Mouse (Mus musculus): ENCODE data around the gene Kctd8. TPM values are rescaled to one million over a fixed set of nuclear protein-coding genes. Genes with fewer than 3 reads are reported as not detected.

Gene Kctd8
- polyA plus RNA-seq (2015; fragmentation: Nextera tagmentation; extraction: Ambion mirVana), result 1.7 and 2.0 TPM in 2 replicates

- ATAC-seq (ENCODE audit: low FRiP score, low TSS enrichment) (peak; percentile 79), DNase-seq (ENCODE audit: low spot score) (peak; percentile 84)
- no peak for TF ChIP-seq EP300 (optimal IDR thresholded peaks at IDR 0.05)
- peak; percentile 55 for TF ChIP-seq CTCF (IDR thresholded peaks at IDR 0.05; ENCODE audit: low read depth)
- Histone ChIP-seq H3K27me3 (ENCODE audit: control insufficient read depth, insufficient read depth, low read length) (no peaks in the 10 kb centered on the region), H3K27ac (replicated peaks) (peak within 1 kb of the TSS; percentile 13; the same call in 1 of the 2 replicates), H3K9ac (ENCODE audit: low read length) (peak within 1 kb of the TSS; percentile 38; the same call in 1 of the 2 replicates), H3K4me2 (replicated peaks; ENCODE audit: low read depth) (peak within 1 kb of the TSS; percentile 84), H3K9me3 (ENCODE audit: control insufficient read depth, low read length) (no peaks in the 10 kb centered on the region), H3K36me3 (ENCODE audit: control insufficient read depth, insufficient read depth, low read length) (no peaks in the 10 kb centered on the region), H3K4me1 (replicated peaks; ENCODE audit: control insufficient read depth, insufficient read depth) (no peaks in the 10 kb centered on the region), H3K4me3 (ENCODE audit: low read depth, low read length) (peak within 1 kb of the TSS; percentile 48)
- WGBS, result under 1% methylated on average over 83 of the region's 87 CpGs
Observed at GRCm38 (mm10) chr5:69340919-69341801, at the start of gene Kctd8. Gene Kctd8, minus strand, starts transcription at chr5:69341679.

- ATAC-seq (ENCODE audit: low FRiP score, low TSS enrichment), result no peak
- WGBS, result 86% methylated on average over 4 of the region's 4 CpGs
- TF ChIP-seq EP300 (optimal IDR thresholded peaks at IDR 0.05) (no peak), CTCF (IDR thresholded peaks at IDR 0.05; ENCODE audit: low read depth) (no peak)
Observed at GRCm38 (mm10) chr5:69379072-69379471, 37.6 kb upstream of the Kctd8 start.

GRCm38 (mm10) chr5:69350596-69350995 lies 9.1 kb upstream of the Kctd8 start:
- ATAC-seq (ENCODE audit: low FRiP score, low TSS enrichment) (no peak), DNase-seq (ENCODE audit: low spot score) (no peak)
- TF ChIP-seq CTCF (IDR thresholded peaks at IDR 0.05; ENCODE audit: low read depth) (no peak), EP300 (optimal IDR thresholded peaks at IDR 0.05) (no peak)
- Histone ChIP-seq H3K9ac (ENCODE audit: low read length) (no peak overlapping the region), H3K4me3 (ENCODE audit: low read depth, low read length) (no peak overlapping the region), H3K27ac (replicated peaks) (no peak overlapping the region), H3K4me2 (replicated peaks; ENCODE audit: low read depth) (no peak overlapping the region), H3K36me3 (ENCODE audit: control insufficient read depth, insufficient read depth, low read length) (no peaks in the 10 kb centered on the region), H3K4me1 (replicated peaks; ENCODE audit: control insufficient read depth, insufficient read depth) (no peaks in the 10 kb centered on the region), H3K9me3 (ENCODE audit: control insufficient read depth, low read length) (no peaks in the 10 kb centered on the region), H3K27me3 (ENCODE audit: control insufficient read depth, insufficient read depth, low read length) (no peaks in the 10 kb centered on the region)
- WGBS, result 68% methylated on average over 3 of the region's 3 CpGs

More at GRCm38 (mm10) chr5:69379072-69379471, 37.6 kb upstream of the Kctd8 start:
- H3K27ac ChIP-seq (replicated peaks), result no peak overlapping the region
- H3K4me1 ChIP-seq (replicated peaks; ENCODE audit: control insufficient read depth, insufficient read depth), result no peaks in the 10 kb centered on the region
- no peaks in the 10 kb centered on the region for H3K27me3 ChIP-seq (ENCODE audit: control insufficient read depth, insufficient read depth, low read length)
- no peak overlapping the region for H3K9ac ChIP-seq (ENCODE audit: low read length)
- no peak overlapping the region for H3K4me3 ChIP-seq (ENCODE audit: low read depth, low read length)
- no peak for DNase-seq (ENCODE audit: low spot score)
- no peaks in the 10 kb centered on the region for H3K36me3 ChIP-seq (ENCODE audit: control insufficient read depth, insufficient read depth, low read length)
- no peaks in the 10 kb centered on the region for H3K9me3 ChIP-seq (ENCODE audit: control insufficient read depth, low read length)
- H3K4me2 ChIP-seq (replicated peaks; ENCODE audit: low read depth), result no peak overlapping the region

DNA sequence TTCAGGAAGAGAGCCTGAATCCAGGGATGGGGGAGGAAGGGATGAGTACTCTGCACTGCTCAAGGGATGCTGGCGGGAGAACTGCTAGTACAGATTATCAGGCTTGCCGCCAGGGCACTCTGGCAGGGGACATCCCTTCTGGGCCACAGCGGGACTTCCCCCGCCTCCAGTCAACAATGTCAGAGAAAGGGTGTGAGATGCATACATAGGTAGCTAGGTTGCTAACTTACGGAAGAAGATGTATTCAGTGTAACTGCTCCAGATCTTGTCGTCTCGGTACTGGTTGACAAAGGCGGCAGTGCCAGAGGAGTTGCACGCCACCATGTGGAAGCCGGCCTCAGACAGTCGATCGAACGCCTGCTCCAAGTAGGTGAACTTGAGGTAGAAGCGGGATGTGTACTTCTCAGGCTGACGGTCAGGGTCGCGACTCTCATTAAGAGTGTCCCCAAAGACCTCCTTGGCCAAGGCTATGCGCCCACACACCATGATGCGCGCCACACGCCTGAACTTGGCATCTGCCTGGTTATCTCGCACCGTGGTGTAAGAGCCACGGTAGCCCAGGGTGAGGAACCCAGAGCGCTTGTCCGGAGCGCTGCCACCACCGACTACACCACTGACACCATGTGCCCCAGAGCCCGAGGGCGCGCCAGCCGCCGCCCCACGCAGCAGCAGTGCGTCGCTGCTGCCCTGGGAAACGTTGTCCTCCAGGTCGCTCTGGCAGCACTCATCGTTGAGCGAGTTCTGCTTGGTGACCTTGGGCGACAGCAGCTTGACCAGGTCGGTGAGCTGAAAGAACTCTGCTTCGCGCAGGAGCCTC lies 1.2 kb downstream of the Kctd8 start:
- ATAC-seq (ENCODE audit: low FRiP score, low TSS enrichment), result peak; percentile 33; the same call in 1 of the 2 replicates
- DNase-seq (ENCODE audit: low spot score), result peak; percentile 43

GRCm38 (mm10) chr5:69339623-69339970 lies 1.9 kb downstream of the Kctd8 start:
- 44% methylated on average over 6 of the region's 6 CpGs for WGBS
- no peak overlapping the region for H3K4me3 ChIP-seq (ENCODE audit: low read depth, low read length)

More for the DNA sequence above, 1.2 kb downstream of the Kctd8 start:
- no peaks in the 10 kb centered on the region for H3K4me1 ChIP-seq (replicated peaks; ENCODE audit: control insufficient read depth, insufficient read depth)
- no peak overlapping the region for H3K9ac ChIP-seq (ENCODE audit: low read length)
- WGBS, result 1% methylated on average over 44 of the region's 44 CpGs
- peak overlapping the region; percentile 84 for H3K4me2 ChIP-seq (replicated peaks; ENCODE audit: low read depth)
- H3K9me3 ChIP-seq (ENCODE audit: control insufficient read depth, low read length), result no peaks in the 10 kb centered on the region
- no peaks in the 10 kb centered on the region for H3K36me3 ChIP-seq (ENCODE audit: control insufficient read depth, insufficient read depth, low read length)
- TF ChIP-seq CTCF (IDR thresholded peaks at IDR 0.05; ENCODE audit: low read depth), result peak; percentile 54
- no peak for TF ChIP-seq EP300 (optimal IDR thresholded peaks at IDR 0.05)
- no peak overlapping the region for H3K27ac ChIP-seq (replicated peaks)
- H3K27me3 ChIP-seq (ENCODE audit: control insufficient read depth, insufficient read depth, low read length), result no peaks in the 10 kb centered on the region
- H3K4me3 ChIP-seq (ENCODE audit: low read depth, low read length), result peak overlapping the region; percentile 48

More at GRCm38 (mm10) chr5:69339623-69339970, 1.9 kb downstream of the Kctd8 start:
- no peak for DNase-seq (ENCODE audit: low spot score)
- Histone ChIP-seq H3K4me2 (replicated peaks; ENCODE audit: low read depth) (peak overlapping the region; percentile 84), H3K4me1 (replicated peaks; ENCODE audit: control insufficient read depth, insufficient read depth) (no peaks in the 10 kb centered on the region), H3K9me3 (ENCODE audit: control insufficient read depth, low read length) (no peaks in the 10 kb centered on the region), H3K27ac (replicated peaks) (no peak overlapping the region), H3K36me3 (ENCODE audit: control insufficient read depth, insufficient read depth, low read length) (no peaks in the 10 kb centered on the region), H3K9ac (ENCODE audit: low read length) (no peak overlapping the region), H3K27me3 (ENCODE audit: control insufficient read depth, insufficient read depth, low read length) (no peaks in the 10 kb centered on the region)
- ATAC-seq (ENCODE audit: low FRiP score, low TSS enrichment), result no peak
- TF ChIP-seq EP300 (optimal IDR thresholded peaks at IDR 0.05) (no peak), CTCF (IDR thresholded peaks at IDR 0.05; ENCODE audit: low read depth) (no peak)

Data from stomach, postnatal 0 days (tissue).